Mouse (Mus musculus): ENCODE results near the gene Gm10722. TPM values are rescaled to one million over a fixed set of nuclear protein-coding genes. Genes with fewer than 3 reads are reported as not detected.
A peak's percentile ranks its signal among the peaks of the same experiment; 100 is the strongest.
"Not testable (repeated sequence)": the region's sequence is repeated elsewhere in the genome, so short reads cannot be mapped to it uniquely, and the experiment has no call there.

The Gm10722 gene
- not detected for polyA plus RNA-seq (2017; shearing (Covaris generic))

DNA sequence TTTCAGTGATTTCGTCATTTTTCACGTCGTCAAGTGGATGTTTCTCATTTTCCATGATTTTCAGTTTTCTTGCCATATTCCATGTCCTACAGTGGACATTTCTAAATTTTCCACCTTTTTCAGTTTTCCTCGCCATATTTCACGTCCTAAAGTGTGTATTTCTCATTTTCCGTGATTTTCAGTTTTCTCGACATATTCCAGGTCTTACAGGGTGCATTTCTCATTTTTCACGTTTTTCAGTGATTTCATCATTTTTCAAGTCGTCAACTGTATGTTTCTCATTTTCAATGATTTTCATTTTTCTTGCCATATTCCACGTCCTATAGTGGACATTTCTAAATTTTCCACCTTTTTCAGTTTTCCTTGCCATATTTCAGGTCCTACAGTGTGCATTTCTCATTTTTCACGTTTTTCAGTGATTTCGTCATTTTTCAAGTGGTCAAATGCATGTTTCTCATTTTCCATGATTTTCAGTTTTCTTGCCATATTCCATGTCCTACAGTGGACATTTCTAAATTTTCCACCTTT lies at the start of gene Gm10722:
TSS of gene Gm10722 (plus strand) at position 478 of the 528 bp plus-strand sequence.
- ATAC-seq = not testable (repeated sequence)

DNA sequence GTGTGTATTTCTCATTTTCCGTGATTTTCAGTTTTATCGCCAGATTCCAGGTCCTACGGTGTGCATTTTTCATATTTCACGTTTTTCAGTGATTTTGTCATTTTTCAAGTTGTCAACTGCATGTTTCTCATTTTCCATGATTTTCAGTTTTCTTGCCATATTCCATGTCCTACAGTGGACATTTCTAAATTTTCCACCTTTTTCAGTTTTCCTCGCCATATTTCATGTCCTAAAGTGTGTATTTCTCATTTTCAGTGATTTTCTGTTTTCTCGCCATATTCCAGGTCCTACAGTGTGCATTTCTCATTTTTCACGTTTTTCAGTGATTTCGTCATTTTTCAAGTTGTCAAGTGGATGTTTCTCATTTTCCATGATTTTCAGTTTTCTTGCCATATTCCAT lies 284 bp downstream of the Gm10722 start:
- ATAC-seq = not testable (repeated sequence)

DNA sequence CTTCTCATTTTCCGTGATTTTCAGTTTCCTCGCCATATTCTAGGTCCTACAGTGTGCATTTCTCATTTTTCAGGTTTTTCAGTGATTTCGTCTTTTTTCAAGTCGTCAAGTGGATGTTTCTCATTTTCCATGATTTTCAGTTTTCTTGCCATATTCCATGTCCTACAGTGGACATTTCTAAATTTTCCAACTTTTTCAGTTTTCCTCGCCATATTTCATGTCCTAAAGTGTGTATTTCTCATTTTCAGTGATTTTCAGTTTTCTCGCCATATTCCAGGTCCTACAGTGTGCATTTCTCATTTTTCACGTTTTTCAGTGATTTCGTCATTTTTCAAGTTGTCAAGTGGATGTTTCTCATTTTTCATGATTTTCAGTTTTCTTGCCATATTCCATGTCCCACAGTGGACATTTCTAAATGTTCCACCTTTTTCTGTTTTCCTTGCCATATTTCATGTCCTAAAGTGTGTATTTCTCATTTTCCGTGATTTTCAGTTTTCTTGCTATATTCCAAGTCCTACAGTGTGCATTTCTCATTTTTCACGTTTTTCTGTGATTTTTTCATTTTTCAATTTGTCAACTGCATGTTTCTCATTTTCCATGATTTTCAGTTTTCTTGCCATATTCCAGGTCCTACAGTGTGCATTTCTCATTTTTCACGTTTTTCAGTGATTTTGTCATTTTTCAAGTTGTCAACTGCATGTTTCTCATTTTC lies 1.4 kb downstream of the Gm10722 start:
- peak; percentile 44 for ATAC-seq

DNA sequence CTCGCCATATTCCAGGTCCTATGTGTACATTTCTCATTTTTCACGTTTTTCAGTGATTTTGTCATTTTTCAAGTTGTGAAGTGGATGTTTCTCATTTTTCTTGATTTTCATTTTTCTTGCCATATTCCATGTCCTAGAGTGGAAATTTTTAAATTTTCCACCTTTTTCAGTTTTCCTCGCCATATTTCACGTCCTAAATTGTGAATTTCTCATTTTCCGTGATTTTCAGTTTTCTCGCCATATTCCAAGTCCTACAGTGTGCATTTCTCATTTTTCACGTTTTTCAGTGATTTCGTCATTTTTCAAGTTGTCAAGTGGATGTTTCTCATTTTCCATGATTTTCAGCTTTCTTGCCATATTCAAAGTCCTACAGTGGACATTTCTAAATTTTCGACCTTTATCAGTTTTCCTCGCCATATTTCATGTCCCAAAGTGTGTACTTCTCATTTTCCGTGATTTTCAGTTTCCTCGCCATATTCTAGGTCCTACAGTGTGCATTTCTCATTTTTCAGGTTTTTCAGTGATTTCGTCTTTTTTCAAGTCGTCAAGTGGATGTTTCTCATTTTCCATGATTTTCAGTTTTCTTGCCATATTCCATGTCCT lies 2.2 kb downstream of the Gm10722 start, which contains the start of gene Gm11168:
TSS of gene Gm11168 (plus strand) at position 553 of the 603 bp plus-strand sequence.
- ATAC-seq = not testable (repeated sequence)

DNA sequence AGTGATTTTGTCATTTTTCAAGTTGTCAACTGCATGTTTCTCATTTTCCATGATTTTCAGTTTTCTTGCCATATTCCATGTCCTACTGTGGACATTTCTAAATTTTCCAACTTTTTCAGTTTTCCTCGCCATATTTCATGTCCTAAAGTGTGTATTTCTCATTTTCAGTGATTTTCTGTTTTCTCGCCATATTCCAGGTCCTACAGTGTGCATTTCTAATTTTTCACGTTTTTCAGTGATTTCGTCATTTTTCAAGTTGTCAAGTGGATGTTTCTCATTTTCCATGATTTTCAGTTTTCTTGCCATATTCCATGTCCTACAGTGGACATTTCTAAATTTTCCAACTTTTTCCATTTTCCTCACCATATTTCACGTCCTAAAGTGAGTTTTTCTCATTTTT lies 5.5 kb downstream of the Gm10722 start:
- ATAC-seq = not testable (repeated sequence)

DNA sequence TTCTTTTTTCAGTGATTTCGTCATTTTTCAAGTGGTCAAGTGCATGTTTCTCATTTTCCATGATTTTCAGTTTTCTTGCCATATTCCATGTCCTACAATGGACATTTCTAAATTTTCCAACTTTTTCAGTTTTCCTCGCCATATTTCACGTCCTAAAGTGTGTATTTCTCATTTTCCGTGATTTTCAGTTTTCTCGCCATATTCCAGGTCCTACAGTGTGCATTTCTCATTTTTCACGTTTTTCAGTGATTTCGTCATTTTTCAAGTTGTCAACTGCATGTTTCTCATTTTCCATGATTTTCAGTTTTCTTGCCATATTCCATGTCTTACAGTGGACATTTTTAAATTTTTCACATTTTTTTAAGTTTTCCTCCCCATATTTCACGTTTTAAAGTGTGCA lies 5.9 kb downstream of the Gm10722 start:
- ATAC-seq = peak; percentile 27

DNA sequence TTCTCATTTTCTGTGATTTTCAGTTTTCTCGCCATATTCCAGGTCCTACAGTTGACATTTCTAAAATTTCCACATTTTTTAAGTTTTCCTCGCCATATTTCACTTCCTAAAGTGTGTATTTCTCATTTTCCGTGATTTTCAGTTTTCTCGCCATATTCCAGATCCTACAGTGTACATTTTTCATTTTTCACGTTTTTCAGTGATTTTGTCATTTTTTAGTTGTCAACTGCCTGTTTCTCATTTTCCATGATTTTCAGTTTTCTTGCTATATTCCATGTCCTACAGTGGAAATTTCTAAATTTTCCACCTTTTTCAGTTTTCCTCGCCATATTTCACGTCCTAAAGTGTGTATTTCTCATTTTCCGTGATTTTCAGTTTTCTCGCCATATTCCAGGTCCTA lies 6.5 kb downstream of the Gm10722 start:
- ATAC-seq = not testable (repeated sequence)

DNA sequence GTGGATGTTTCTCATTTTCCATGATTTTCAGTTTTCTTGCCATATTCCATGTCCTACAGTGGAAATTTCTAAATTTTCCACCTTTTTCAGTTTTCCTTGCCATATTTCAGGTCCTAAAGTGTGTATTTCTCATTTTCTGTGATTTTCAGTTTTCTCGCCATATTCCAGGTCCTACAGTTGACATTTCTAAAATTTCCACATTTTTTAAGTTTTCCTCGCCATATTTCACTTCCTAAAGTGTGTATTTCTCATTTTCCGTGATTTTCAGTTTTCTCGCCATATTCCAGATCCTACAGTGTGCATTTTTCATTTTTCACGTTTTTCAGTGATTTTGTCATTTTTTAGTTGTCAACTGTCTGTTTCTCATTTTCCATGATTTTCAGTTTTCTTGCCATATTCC lies 8.6 kb downstream of the Gm10722 start:
- not testable (repeated sequence) for ATAC-seq

DNA sequence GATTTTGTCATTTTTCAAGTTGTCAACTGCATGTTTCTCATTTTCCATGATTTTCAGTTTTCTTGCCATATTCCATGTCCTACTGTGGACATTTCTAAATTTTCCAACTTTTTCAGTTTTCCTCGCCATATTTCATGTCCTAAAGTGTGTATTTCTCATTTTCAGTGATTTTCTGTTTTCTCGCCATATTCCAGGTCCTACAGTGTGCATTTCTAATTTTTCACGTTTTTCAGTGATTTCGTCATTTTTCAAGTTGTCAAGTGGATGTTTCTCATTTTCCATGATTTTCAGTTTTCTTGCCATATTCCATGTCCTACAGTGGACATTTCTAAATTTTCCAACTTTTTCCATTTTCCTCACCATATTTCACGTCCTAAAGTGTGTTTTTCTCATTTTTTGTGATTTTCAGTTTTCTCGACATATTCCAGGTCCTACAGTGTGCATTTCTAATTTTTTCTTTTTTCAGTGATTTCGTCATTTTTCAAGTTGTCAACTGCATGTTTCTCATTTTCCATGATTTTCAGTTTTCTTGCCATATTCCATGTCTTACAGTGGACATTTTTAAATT lies 11.4 kb downstream of the Gm10722 start:
- not testable (repeated sequence) for ATAC-seq

DNA sequence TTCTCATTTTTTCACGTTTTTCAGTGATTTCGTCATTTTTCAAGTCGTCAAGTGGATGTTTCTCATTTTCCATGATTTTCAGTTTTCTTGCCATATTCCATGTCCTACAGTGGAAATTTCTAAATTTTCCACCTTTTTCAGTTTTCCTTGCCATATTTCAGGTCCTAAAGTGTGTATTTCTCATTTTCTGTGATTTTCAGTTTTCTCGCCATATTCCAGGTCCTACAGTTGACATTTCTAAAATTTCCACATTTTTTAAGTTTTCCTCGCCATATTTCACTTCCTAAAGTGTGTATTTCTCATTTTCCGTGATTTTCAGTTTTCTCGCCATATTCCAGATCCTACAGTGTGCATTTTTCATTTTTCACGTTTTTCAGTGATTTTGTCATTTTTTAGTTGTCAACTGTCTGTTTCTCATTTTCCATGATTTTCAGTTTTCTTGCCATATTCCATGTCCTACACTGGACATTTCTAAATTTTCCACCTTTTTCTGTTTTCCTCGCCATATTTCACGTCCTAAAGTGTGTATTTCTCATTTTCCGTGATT lies 12.1 kb downstream of the Gm10722 start, which contains the start of gene Gm10721:
TSS of gene Gm10721 (plus strand) at position 408 of the 547 bp plus-strand sequence.
- peak; percentile 32 for ATAC-seq

DNA sequence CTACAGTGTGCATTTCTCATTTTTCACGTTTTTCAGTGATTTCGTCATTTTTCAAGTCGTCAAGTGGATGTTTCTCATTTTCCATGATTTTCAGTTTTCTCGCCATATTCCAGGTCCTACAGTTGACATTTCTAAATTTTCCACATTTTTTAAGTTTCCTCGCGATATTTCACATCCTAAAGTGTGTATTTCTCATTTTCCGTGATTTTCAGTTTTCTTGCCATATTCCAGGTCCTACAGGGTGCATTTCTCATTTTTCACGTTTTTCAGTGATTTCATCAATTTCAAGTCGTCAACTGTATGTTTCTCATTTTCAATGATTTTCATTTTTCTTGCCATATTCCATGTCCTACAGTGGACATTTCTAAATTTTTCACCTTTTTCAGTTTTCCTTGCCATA lies 14.6 kb downstream of the Gm10722 start, which contains the start of gene Gm10720:
TSS of gene Gm10720 (plus strand) at position 301 of the 400 bp plus-strand sequence.
- ATAC-seq = not testable (repeated sequence)

DNA sequence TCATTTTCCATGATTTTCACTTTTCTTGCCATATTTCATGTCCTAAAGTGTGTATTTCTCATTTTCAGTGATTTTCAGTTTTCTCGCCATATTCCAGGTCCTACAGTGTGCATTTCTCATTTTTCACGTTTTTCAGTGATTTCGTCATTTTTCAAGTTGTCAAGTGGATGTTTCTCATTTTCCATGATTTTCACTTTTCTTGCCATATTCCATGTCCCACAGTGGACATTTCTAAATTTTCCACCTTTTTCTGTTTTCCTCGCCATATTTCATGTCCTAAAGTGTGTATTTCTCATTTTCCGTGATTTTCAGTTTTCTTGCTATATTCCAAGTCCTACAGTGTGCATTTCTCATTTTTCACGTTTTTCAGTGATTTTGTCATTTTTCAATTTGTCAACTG lies 15.2 kb downstream of the Gm10722 start:
- ATAC-seq = not testable (repeated sequence)

DNA sequence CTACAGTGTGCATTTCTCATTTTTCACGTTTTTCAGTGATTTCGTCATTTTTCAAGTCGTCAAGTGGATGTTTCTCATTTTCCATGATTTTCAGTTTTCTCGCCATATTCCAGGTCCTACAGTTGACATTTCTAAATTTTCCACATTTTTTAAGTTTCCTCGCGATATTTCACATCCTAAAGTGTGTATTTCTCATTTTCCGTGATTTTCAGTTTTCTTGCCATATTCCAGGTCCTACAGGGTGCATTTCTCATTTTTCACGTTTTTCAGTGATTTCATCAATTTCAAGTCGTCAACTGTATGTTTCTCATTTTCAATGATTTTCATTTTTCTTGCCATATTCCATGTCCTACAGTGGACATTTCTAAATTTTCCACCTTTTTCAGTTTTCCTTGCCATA lies 16.4 kb downstream of the Gm10722 start, which contains the start of gene Gm10719:
TSS of gene Gm10719 (plus strand) at position 301 of the 400 bp plus-strand sequence.
- not testable (repeated sequence) for ATAC-seq

DNA sequence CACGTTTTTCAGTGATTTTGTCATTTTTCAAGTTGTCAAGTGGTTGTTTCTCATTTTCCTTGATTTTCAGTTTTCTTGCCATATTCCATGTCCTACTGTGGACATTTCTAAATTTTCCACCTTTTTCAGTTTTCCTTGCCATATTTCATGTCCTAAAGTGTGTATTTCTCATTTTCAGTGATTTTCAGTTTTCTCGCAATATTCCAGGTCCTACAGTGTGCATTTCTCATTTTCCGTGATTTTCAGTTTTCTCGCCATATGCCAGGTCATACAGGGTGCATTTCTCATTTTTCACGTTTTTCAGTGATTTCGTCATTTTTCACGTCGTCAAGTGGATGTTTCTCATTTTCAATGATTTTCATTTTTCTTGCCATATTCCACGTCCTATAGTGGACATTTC lies 18.2 kb downstream of the Gm10722 start:
- not testable (repeated sequence) for ATAC-seq

DNA sequence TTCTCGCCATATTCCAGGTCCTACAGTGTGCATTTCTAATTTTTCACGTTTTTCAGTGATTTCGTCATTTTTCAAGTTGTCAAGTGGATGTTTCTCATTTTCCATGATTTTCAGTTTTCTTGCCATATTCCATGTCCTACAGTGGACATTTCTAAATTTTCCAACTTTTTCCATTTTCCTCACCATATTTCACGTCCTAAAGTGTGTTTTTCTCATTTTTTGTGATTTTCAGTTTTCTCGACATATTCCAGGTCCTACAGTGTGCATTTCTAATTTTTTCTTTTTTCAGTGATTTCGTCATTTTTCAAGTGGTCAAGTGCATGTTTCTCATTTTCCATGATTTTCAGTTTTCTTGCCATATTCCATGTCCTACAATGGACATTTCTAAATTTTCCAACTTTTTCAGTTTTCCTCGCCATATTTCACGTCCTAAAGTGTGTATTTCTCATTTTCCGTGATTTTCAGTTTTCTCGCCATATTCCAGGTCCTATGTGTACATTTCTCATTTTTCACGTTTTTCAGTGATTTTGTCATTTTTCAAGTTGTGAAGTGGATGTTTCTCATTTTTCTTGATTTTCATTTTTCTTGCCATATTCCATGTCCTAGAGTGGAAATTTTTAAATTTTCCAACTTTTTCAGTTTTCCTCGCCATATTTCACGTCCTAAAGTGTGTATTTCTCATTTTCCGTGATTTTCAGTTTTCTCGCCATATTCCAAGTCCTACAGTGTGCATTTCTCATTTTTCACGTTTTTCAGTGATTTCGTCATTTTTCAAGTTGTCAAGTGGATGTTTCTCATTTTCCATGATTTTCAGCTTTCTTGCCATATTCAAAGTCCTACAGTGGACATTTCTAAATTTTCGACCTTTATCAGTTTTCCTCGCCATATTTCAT lies 19.4 kb downstream of the Gm10722 start:
- not testable (repeated sequence) for ATAC-seq

DNA sequence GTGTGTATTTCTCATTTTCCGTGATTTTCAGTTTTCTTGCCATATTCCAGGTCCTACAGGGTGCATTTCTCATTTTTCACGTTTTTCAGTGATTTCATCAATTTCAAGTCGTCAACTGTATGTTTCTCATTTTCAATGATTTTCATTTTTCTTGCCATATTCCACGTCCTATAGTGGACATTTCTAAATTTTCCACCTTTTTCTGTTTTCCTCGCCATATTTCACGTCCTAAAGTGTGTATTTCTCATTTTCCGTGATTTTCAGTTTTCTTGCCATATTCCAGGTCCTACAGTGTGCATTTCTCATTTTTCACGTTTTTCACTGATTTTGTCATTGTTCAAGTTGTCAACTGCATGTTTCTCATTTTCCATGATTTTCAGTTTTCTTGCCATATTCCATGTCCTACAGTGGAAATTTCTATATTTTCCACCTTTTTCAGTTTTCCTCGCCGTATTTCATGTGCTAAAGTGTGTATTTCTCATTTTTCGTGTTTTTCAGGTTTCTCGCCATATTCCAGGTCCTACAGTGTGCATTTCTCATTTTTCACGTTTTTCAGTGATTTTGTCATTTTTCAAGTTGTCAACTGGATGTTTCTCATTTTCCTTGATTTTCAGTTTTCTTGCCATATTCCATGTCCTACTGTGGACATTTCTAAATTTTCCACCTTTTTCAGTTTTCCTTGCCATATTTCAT lies 21.7 kb downstream of the Gm10722 start:
- ATAC-seq = not testable (repeated sequence)

DNA sequence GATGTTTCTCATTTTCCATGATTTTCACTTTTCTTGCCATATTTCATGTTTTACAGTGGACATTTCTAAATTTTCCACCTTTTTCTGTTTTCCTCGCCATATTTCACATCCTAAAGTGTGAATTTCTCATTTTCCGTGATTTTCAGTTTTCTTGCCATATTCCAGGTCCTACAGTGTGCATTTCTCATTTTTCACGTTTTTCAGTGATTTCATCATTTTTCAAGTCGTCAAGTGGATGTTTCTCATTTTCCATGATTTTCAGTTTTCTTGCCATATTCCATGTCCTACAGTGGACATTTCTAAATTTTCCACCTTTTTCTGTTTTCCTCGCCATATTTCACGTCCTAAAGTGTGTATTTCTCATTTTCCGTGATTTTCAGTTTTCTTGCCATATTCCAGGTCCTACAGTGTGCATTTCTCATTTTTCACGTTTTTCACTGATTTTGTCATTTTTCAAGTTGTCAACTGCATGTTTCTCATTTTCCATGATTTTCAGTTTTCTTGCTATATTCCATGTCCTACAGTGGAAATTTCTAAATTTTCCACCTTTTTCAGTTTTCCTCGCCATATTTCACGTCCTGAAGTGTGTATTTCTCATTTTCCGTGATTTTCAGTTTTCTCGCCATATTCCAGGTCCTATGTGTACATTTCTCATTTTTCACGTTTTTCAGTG lies 22.7 kb downstream of the Gm10722 start, which contains the start of gene Gm10718:
TSS of gene Gm10718 (plus strand) at position 236 of the 673 bp plus-strand sequence.
- not testable (repeated sequence) for ATAC-seq

DNA sequence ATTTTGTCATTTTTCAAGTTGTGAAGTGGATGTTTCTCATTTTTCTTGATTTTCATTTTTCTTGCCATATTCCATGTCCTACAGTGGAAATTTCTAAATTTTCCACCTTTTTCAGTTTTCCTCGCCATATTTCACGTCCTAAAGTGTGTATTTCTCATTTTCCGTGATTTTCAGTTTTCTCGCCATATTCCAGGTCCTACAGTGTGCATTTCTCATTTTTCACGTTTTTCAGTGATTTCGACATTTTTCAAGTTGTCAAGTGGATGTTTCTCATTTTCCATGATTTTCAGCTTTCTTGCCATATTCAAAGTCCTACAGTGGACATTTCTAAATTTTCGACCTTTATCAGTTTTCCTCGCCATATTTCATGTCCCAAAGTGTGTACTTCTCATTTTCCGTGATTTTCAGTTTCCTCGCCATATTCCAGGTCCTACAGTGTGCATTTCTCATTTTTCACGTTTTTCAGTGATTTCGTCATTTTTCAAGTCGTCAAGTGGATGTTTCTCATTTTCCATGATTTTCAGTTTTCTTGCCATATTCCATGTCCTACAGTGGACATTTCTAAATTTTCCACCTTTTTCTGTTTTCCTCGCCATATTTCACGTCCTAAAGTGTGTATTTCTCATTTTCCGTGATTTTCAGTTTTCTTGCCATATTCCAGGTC lies 23.4 kb downstream of the Gm10722 start:
- not testable (repeated sequence) for ATAC-seq

DNA sequence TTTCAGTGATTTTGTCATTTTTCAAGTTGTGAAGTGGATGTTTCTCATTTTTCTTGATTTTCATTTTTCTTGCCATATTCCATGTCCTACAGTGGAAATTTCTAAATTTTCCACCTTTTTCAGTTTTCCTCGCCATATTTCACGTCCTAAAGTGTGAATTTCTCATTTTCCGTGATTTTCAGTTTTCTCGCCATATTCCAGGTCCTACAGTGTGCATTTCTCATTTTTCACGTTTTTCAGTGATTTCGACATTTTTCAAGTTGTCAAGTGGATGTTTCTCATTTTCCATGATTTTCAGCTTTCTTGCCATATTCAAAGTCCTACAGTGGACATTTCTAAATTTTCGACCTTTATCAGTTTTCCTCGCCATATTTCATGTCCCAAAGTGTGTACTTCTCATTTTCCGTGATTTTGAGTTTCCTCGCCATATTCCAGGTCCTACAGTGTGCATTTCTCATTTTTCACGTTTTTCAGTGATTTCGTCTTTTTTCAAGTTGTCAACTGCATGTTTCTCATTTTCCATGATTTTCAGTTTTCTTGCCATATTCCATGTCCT lies 24.3 kb downstream of the Gm10722 start, which contains the start of gene Gm10717:
TSS of gene Gm10717 (plus strand) at position 506 of the 556 bp plus-strand sequence.
- ATAC-seq = not testable (repeated sequence)

Data from CD4-positive, CD25-positive, alpha-beta regulatory T cell, adult 4 months (primary cell).